Mouse (Mus musculus) left cerebral cortex, adult 18-20 months (tissue): ENCODE results near the gene Ptprd. TPM values are rescaled to one million over a fixed set of nuclear protein-coding genes. Genes with fewer than 3 reads are reported as not detected.
"Not testable (repeated sequence)": the region's sequence is repeated elsewhere in the genome, so short reads cannot be mapped to it uniquely, and the experiment has no call there.

Source experiments
- DNase-seq, 2 experiments: peaks; one replicate each; pipeline ENCODE4 v3.0.0; 2021 to 2022; ENCODE audit warnings: low spot score in 2 of 2, mixed read lengths in 1 of 2
- total RNA-seq, 2 experiments: library from RNA; stranded (reverse); gene quantifications; 2 replicates each; pipeline ENCODE4 v1.2.3; 2021

Gene Ptprd
- total RNA-seq, 2 experiments from 2014 or later: 261 to 270 TPM

- DNase-seq: no peak
Observed at GRCm38 (mm10) chr4:76073286-76073685, 2138.5 kb downstream of the Ptprd start.

DNA sequence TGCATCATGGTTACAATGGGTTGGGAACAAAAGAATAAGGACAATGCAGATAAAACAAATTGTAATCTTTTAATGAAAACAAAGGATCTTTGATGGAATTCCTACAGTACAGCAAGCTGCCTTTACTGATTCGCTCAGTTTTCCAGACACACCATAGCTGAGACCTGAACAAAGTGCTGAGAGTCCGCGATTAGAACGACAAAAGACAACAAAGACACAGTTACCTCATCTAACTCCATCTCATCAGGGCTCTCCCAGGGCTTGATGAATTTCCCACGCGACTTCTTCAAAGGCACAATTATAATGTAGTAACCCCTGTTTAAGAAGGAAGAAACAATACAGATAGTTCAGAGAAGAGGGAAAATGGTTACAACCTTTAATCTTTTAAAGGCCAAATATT is 2140.0 kb downstream of the Ptprd start:
- no peak for DNase-seq

DNA sequence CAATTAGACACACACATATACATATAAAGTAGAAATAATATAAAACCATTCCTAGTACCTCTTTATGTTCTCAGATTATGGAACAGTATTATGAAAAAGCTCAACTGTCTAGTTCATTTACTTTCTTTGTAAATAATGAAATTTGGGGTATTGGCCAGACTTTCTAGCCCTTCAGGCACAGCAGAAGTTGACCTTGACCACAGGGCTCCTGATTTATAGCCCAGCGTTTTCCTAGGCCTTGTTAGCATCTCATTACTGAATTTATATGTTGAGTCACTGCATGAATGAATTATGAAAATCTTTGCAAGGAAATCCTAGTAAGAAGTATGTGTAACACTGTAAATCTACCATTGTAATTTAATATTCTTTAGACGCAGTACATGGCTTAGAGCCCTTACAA is 2154.9 kb downstream of the Ptprd start:
- no peak for DNase-seq

GRCm38 (mm10) chr4:76045650-76046049 is 2166.1 kb downstream of the Ptprd start:
- DNase-seq: no peak

DNA sequence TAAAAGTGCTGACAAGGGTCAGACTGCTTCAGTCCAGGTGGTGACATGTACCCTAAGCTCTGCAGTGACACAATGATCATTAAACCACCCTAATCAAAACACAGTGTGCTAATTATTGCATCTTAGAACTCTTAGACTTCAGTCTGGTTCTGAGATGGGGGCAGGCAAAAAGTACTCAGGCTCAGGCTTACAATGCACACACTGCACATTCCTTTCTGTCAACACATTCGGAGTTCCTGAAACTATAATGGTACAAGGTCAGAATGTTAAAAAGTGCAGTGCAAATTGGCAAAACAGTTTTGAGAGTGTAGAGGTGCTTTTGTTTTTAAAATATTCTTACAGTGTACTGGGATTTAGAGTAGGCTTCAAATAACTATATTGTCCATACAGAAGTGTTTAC is 2167.0 kb downstream of the Ptprd start:
- no peak for DNase-seq

- not testable (repeated sequence) for DNase-seq
Observed at GRCm38 (mm10) chr4:76037178-76037577, 2174.6 kb downstream of the Ptprd start.

GRCm38 (mm10) chr4:76025571-76026325 is 2186.0 kb downstream of the Ptprd start:
- no peak for DNase-seq

GRCm38 (mm10) chr4:76024502-76024821 is 2187.3 kb downstream of the Ptprd start:
- no peak for DNase-seq

- DNase-seq: no peak
Observed at GRCm38 (mm10) chr4:76023756-76024501, 2187.8 kb downstream of the Ptprd start.

DNA sequence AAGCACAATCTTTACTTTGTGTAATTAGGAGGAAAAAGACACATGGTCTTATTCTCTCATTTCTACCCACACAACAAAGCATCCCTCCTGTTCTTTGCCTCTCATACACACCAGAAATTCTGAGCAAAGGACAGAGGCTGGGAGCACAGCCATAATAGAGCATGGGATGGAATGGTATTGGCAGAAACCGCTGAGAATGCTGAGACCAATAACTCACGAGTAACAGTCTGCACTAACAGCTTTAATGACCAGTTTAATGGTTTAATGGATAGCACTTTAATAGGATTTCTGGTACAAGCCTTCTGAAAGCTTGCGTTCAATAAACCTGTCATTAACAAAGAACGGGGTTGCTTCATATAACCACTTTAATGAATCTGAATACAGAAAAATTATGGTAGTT is 2190.1 kb downstream of the Ptprd start:
- DNase-seq: no peak

- no peak for DNase-seq
Observed at GRCm38 (mm10) chr4:76015026-76015425, 2196.7 kb downstream of the Ptprd start.

DNA sequence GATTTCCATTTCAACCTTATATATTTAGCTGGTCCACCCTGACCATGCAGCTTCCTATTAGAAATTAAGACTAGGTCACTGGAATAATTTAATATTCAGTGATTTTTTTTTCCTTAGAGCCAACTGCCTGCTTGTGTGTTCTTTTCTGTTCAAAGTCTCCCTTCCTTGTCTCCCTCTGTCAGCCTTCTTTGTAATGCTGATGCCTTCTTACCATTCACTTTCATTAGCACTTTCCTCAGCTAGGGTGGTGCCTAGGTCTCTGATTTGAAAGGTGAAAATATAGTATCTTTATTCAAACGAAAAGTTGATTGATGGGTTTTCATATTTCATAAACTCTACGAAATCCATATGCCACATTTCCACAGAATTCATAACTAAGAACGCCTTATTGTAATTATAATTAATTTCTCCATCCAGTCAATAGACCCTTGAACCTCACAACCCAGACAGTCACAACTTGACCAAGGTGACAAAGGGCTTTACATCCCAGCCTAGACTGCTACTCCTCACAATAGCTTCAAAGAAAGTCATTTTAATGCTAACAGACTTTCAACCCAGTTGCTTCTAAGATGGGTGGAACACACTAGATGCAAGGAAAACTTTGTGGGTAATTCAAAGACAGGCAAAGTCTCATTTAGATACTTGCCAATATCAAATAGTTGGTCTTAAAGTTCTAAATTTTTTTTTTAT is 2197.5 kb downstream of the Ptprd start:
- no peak for DNase-seq

GRCm38 (mm10) chr4:76008580-76008979 is 2203.2 kb downstream of the Ptprd start:
- DNase-seq: no peak

DNA sequence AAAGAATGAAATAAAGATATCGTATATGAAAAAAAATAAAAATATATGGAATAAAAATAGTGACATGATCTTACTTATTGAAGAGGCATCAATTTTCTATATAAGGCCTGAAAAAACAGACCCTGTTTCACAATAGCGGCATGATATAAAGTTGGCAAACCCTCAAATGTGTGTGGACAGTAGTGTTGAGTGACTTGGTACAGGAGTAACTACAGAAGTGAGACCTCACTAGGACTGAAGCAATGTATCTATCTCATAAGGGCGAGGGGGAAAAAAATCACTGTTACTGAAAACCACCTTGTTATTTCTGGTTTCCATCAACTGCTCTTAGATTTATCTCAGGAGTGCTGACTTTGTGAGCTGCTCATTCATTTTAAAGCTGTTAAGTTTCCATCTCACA is 2204.5 kb downstream of the Ptprd start:
- DNase-seq: no peak

DNA sequence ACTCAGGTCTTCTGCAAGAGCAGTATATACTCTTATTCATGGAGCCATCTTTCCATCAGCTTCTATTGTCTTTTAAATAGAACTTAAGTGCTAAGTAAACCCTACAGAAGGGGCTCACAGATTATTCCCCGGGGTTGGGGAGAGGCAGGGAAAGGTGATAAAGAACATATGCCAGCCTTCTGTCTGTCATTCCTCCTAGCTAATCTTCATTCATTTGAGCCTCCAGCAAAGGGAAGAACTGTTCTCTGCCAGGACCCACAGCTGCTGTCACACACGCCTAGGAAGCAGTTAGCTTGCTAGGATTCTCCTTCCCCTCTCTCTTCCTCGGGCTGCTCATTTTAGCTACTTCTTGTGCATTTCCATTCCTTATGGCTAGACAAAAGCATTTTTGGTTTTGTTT is 2205.0 kb downstream of the Ptprd start:
- no peak for DNase-seq

- DNase-seq: no peak
Observed at GRCm38 (mm10) chr4:76004161-76004560, 2207.6 kb downstream of the Ptprd start.

DNA sequence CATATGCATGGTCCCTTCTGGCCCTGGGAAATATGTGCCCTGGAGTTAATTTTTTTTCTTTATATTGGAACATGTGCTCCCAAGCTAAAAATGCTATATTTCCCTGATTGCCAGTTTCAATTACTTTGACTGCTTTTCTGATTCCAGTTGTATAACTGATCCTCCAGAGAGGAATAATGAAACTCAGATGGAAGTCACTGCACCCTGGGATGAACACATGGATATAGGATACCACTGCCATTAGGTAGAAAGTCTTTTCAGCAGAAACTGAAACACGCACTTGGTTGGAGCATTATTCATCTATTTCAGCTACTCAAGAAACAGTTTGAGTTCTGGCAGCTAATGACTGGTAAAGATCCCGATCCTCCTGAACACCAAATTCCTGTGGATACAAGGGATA is 2211.5 kb downstream of the Ptprd start:
- no peak for DNase-seq

- DNase-seq: no peak
Observed at GRCm38 (mm10) chr4:75995841-75996240, 2215.9 kb downstream of the Ptprd start.

DNA sequence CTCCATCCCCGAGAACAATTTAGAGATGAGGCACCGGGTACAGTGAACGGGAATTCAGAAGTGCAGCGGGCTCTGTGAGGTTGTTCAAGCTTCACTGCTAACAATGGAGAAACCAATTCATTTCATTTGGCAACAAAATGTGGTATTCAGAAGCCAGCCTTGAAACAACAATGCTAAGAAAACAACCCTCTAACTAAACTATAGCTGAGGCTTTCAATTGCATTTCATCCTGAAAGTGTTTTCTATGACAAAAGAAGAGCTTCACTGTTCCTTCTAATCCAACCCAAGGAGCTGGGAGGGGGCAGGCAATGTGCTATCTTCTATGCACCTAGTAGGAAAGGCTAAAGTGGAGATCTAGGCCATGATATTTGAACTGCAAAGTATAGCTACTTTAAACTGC is 2217.2 kb downstream of the Ptprd start:
- DNase-seq: no peak

GRCm38 (mm10) chr4:75993092-75993491 is 2218.7 kb downstream of the Ptprd start:
- DNase-seq: no peak

GRCm38 (mm10) chr4:75991621-75992245 is 2220.0 kb downstream of the Ptprd start:
- no peak for DNase-seq

DNA sequence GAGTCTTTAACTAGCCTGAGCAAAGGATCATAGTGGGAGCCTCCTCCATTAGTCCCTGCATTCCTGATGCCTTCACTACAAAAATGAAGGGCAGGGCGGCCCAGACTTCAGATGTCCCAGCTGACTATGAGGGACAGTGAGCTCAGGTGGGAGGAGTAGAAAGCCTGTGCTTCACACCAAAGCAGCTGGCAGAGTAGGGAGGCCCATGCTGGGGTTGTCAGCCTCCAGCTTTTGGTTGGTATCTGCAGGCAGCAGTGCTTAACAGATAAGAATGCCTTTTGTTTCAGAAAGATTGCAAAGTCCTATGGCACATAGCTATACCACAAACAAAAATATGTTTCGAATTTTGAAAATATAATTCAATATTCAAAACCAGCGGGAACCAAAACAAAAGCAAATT is 2237.0 kb downstream of the Ptprd start:
- DNase-seq: no peak
